Mouse (Mus musculus): ENCODE measurements at regions not wholly inside any gene's neighbourhood (a gene's known extent, or its start where the extent isn't known, plus 50 kb on each side); places are given as distances from the start of the nearest gene placed in this dataset.

DNA sequence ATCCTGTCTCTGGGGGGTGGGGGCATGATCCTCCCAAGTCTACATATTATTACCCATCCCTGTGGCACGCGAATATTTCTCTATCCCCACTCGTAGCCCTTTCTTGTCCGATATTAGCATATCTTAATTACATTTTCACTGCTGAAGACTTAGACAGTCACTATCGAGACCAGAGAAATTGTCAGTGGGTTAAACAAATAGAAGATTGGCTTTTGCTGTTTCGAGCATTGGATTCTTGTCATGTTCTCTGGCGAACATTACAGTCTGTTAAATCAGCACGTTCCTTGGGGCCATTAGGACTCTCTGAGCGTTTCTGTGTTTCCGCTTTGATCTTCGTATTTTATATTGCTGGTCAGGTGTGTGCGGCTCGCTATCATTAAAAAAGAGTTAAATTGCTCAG, 129.6 kb upstream of the Psmd7 start:
- DNase-seq (ENCODE audit: low read depth, low spot score): no peak

DNA sequence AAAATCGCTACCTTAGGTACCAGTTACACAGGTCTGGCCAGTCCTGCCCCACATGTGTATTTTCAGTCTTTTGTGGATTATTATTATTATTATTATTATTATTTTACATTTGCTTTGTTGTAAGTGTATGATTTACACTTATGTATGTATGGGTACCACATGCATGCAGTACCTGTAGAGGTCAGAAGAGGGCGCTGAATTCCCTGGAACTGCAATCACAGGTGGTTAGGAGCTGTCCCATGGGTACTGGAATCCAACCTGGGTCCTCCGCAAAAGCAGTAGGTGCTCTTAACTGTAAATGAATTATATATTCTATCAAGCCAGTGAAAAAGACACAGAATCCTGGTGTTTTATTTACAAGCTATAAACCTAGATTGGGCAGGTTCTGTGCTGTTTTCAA, 131.4 kb upstream of the Psmd7 start:
- no peak for DNase-seq (ENCODE audit: low read depth, low spot score)

DNA sequence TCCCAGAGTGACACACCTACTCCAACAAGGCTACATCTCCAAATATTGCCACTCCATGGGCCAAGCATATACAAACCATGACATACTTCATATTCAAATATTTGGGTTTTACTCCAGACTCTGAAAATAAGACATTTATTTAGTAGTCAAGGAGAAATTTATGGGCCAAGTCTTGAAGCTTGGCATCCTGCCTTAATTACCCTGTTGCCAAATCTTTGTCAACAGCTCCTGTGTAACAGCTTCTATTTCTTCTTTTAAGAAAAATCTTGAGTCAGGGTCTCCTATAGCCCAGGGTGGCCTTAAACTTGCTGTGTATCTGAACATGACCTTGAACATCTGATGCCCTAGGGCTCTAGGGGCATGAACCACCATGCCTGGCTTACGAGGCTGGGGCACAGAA, 138.5 kb upstream of the Psmd7 start:
- no peak for DNase-seq (ENCODE audit: low read depth, low spot score)

DNA sequence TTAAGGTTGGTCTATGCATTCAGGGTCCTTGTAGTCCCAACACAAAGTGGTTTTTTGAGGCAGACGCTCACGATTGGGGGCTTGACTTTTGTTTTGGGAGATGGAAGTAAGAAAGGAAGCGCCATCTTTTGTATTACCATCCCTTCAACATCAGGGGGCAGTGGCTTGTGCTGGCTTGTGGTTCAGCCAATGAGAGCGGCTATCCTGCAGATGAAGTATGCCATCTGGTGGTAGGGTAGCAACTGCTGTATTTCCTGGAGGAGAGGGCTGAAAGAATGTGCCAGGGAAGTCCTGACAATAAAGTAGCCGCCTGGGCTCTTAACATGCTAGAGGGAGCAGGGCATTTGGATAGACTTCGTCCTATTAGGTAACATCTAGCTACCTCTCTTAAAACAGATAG, 139.0 kb upstream of the Psmd7 start:
- no peak for DNase-seq (ENCODE audit: low read depth, low spot score)

DNA sequence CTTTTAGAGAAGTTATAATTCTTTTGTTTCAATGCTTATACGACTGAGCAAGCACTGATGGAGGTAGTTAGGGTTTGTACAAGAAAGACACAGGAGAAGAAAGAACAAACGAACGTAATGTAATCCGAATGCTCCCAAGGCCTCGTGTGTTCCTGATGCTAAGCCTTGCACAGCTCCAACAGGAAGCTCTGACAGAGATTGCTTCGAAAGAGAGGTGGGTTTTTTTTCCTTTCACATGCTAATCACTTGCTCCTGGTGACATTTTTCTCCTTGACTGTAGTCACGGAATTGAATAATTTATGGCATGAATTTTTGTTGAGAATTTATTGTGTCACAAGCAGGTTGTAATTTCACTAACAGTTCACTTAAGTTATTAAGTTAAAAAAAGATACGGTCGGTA, 150.8 kb upstream of the Psmd7 start:
- DNase-seq (ENCODE audit: low read depth, low spot score): no peak

DNA sequence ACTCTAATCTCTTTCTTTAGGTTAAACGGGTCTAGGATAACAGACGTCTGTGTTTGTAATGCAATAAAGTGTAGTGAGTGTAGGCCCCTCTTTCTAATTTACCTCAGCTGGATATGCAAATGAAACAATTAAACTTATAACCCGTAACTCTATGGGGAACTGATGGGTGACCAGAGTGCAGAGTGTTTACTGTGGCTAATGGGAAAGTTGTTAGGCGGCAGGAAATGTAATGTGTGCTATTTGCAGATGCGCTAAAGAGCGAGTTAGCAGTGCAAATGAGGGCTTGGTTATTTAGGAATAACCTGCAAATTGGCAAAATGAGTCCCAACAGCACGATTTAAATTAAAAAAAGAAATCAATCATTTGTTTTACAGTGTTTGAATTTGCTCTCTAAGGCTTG, 168.8 kb upstream of the Psmd7 start:
- DNase-seq (ENCODE audit: low read depth, low spot score): no peak

DNA sequence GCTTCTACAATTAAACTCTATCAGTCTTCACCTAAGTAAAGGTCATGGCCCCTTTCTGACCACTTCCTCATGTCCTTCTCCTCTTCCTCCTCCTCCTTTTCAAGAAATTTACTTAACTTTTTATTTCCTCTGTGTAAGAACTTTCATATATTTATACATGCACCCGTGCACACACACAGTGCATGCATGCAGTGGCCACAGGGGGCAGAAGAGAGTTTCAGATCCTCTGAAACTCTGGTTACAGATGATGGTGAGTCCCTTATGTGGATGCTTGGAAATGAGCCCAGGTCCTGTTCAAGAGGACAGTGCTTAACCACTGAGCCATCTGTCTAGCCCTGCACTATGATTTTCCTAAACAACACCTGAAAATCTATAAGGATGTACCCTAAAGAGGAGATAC, 170.4 kb upstream of the Psmd7 start:
- no peak for DNase-seq (ENCODE audit: low read depth, low spot score)

DNA sequence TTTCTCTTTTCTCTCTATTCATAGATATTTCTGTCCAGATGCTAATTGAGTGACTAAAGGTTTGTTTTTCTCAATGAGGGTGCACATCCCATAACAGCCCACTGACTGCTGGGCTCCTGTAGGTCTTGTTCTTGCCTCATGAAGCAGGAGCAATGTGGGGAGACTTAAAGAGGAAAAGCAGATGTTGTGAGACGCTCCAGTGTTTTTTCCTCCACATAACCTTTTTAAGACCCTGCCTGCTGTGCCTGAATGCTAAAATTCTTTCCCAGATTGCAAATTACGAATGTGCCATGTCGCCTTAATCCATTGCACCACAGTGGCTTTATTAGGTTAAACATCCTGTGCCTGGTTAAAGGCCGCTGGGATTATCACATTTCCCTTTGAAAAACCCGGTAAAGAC, 165.5 kb upstream of the Zfhx3 start:
- peak; percentile 56 for DNase-seq (ENCODE audit: low read depth, low spot score)

DNA sequence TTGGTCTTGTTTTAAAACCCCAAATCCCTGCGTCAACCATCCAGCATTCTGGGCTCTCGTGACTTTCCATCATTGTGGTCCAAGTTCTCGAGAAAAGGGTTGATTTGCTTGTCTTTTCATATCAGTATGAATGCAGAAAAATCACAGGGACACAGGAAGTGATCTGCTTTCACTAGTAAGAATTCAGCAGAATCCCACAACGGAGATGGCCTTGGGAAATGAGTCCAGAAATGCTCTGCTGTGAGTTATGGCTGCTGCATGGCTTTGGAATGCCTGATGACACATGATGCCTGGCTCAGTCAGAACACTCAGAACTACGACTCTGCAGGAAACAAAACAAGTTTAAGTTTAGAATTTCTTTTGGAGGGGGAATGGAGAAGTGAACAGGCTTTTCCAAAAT, 156.7 kb upstream of the Zfhx3 start:
- DNase-seq (ENCODE audit: low read depth, low spot score): no peak

DNA sequence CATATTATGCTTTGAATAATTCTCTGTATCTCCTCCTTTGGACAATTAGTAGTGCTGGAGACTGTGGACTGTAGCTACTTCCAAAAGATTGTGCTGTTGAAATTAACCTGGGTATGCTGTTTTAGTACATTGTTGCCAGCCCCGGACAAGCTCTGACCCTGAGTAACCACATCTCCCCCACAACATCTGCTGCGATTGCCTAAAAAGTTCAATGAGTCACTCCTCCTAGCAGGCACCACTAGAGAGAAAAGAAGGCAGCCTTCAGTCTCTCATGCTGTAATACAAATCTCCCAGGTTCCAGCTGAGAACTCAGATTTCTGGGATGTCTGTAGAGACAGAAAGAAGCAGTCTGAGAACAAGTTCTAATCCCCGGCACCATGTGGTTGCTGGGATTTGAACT, 150.2 kb upstream of the Zfhx3 start:
- DNase-seq (ENCODE audit: low read depth, low spot score): no peak

DNA sequence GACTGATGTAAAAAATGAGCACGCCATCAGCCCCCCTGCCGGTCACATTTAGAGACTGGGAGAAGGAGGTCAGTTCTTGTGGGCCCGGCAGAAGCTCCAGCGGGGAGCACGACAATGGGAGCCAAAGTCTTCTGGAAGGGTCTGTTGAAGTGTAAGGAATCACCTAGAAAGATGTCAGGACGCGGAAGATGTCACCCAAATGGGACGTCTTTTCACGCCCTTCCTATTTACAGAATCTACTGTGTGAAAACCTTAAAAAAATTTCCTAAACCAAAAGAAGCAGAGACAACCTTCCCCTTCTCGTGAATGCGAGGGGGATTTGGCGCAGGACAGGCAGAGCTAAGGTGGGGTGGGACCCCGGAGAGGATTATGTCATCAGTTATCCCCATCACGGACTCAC, 127.5 kb upstream of the Zfhx3 start:
- DNase-seq (ENCODE audit: low read depth, low spot score): no peak

DNA sequence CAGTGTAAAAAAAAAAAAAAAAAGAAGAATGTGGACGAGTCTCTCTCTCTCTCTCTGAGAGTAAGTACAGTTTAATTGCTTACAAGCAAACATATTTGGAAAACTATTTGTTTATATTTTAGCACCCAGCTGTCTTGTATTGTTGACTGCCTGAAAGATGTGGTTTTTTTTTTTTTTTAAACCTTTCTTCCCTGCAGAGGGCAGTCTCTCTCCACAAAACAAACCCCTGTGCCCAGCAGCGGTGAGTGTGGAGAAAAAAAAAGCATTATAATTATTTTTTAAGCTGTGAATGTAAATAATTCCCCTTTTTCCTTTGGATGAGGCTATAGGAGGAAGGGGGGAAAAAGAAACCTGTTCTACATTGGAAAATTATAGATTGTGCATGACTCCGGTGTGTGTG, 126.7 kb upstream of the Zfhx3 start:
- DNase-seq (ENCODE audit: low read depth, low spot score): no peak

DNA sequence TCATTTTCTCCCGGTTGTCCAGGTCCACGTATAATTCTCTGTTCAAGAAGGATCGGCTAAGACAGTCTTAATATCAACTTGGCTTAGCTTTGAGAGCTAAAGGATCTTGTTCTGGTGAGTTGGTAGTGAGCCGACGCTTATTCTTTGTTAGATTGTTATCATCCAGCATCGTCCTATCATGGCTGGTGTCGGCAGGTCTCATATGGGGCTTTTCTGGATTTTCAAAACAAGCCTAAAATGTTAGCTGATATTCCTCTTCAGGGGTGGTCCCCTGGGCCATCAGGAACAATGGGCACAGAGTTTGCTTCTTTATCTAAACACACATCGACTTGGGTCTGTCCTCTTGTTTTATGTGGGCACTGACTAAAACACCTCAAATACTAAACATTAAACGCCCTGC, 124.6 kb upstream of the Zfhx3 start:
- no peak for DNase-seq (ENCODE audit: low read depth, low spot score)

DNA sequence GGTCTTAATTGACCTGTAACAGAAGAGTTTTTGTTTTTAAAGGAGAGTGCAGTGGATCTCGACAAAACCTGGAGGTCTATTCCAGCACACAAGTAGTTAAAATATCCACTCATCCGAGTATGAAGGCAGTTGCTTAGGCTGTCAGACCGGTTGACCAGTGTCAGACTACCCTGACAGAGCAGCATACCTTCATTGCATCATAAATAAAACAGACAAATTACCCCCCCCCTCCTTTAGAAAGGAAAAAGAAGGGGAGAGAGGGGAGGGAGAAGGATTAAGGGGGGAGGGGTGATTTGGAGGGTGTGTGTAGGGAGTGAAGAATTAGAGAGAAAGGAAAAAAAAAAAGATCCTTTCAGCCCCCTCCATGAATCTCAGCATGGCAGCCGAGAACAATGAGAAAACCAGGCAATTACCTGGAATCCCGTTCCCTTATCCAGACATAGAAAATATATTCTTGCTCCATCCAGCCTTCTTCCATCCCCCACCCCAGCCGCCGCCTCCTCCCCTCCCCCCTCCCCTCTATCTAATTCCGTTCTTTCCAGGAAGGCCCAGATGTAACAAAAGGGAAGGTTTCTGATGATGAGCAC, 122.2 kb upstream of the Zfhx3 start:
- DNase-seq (ENCODE audit: low read depth, low spot score): no peak

DNA sequence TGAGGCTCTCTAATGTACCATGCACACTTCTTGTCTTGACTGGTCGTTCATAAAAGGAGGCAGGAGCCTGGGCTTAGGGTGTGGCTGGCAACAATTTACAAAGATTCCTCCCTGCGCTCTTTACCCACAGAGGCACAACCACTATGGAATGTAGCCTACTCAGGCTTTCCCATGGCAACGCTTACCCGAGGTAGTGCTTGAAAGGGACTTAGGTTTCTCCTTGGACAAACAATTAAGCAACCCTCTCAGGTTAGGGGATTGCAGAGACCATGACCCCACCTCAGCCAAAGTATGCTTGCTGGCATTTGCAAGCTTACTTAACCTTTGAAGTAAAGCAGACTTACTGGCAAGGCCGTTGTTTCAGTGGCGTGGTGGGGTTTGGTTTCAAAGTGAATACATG, 120.9 kb upstream of the Zfhx3 start:
- no peak for DNase-seq (ENCODE audit: low read depth, low spot score)

DNA sequence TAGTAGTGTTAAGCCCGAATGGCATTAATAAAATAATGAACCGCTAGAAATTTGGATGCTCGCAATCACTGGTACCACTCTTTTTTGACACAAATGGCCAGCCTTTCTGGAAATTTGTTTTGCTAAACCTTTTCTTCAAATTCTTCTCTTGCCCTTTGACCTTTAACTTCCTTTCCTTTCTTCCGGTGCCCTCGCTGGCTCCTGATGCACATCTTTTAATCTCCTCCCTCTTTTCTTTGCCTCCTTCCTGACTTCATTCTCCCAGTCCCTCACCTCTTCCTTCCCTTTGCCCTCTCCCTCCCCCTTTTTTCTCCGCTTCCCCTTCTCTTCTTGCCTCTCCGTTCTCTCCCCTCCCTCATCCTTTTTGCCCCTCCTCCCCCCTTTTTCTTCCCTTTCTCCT, 118.3 kb upstream of the Zfhx3 start:
- DNase-seq (ENCODE audit: low read depth, low spot score): no peak

DNA sequence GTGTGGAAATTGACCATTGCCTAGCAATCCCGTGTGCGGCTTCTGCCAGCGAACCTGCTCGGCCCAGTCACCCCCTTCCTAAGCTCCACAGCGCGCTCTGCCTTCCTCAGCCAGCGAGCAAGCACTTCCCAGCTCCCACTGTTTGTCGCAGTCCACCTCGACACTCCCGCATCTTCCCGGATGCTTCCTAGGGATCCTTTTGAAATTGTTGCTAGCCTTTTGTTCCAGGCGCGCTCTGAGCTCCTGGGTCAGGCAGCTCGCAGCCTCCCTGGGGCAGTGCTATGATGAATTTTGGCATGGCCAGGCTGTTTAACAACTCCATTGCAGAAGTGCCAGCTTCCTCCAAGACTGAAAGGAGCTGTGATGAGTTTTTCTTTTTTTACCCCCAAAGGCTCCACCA, 117.8 kb upstream of the Zfhx3 start:
- no peak for DNase-seq (ENCODE audit: low read depth, low spot score)

DNA sequence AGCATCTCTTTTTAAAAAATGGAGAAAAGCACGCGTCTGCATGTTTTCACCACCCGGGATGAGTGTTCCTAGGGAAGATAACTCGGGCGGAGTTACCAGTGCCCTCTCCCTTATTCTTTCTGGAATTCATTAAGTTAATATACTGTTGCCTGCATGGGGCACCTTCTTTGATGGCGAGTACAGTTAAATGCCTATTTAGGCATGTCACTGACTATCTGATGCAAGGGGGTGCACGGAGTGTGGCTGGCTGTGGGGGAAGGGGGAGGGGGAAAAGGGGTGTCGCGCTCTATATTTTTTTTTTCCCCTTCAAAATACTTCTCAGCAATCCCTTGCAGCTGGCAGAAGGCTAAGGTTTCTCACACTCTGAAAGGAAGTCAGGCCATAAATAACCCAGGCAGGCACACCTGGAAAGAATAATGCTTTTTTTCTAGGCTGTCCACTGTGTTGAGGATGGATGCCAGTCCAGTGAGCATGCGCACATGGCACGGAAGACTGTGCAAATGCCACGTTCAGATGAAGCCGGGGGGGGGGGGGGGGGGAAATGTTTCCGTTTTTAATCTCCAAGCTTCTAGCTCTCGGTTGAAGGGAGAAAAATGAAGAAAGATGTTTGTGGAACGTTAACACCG, 114.8 kb upstream of the Zfhx3 start:
- DNase-seq (ENCODE audit: low read depth, low spot score): peak; percentile 79

DNA sequence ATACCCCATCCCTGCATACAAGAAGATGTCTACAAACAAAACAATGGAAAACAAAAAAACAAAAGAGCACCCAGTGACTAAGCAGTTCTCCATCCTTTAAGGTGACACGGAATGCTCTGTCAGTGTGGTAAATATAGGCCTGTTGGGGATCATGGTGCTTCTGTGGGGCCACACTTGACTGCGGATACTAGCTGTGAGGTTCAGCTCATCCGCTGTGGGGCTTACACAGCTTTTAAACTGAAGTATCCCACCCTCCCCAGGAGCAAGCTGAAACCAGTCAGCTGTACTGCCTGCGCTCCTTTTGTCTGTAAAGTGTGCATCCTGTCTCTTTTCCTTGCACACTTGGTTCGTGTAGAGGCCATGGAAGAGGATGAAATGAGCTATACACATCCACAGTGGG, 113.9 kb upstream of the Zfhx3 start:
- no peak for DNase-seq (ENCODE audit: low read depth, low spot score)

DNA sequence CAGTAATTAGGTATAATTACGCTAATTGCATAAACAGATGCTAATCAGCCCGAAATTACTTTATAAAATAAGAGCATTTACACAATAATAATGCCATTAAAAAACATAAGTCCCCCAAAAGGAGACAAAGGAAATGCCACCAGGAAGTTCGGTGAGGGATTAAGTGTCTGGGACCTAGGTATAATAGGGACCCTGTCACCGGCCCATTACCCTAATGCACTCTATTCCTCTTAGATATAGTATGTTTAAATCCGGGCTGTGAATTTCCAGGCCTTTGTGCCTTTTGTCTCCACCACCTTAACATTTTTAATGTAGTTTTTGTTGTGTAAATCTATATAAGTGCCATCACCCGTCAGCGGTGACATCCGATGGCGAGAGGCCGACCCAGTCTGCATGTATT, 109.0 kb upstream of the Zfhx3 start:
- DNase-seq (ENCODE audit: low read depth, low spot score): no peak

DNA sequence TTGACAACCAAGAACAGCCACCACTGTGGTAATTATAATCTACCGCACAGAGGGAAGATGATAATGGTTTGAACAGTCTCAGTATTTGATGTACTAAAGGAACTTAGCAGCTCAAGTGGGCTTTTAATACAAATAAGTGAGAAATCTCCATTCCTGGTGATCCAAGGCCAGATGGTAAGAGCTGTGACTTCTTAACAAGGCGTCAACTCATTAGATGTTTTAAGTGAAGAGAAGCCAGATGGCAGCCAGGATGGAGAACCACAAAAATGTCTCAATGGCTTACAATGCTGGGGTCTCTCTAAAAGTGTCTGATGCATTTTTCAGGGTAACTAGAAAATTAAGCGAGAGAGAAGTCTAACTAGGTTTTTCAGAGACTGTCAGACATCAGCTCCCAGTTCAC, 96.3 kb upstream of the Zfhx3 start:
- DNase-seq (ENCODE audit: low read depth, low spot score): no peak

DNA sequence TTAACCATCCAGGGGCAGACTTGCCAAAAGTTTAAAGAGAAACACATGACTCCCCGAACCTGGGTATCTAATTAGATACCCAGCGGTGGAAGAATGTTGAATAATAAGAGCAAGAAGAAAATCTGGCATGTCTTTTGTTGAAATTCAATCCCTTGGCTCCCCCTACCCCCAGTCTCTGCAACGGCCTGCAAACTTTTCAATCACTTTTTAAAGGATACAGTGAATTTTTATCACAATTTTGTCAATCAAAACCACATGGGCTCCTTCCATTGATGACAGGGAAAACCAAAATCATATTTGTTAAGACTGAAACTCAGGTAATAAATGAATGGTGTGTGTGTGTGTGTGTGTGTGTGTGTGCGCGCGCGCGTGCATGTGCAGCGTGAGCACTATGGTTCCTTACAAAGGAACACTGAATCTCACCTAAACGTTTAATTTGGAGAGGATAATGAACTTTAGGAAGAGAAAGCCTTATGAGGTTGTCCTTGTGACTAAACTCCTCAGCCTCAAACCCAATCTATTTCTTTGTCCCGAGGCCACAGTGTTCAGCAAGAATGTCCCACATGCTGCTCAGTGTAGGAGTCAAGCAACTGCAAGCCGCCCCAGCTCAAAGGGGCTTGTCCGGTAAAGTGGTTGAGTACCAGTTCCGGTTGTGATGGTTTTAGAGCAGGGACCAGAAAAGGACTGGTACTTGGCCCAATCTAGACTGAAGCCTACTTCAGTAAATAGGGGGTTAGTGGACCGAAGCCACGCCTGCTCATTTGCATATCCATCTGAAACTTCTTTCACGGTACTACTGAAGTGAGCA, 91.0 kb upstream of the Zfhx3 start:
- DNase-seq (ENCODE audit: low read depth, low spot score): no peak

DNA sequence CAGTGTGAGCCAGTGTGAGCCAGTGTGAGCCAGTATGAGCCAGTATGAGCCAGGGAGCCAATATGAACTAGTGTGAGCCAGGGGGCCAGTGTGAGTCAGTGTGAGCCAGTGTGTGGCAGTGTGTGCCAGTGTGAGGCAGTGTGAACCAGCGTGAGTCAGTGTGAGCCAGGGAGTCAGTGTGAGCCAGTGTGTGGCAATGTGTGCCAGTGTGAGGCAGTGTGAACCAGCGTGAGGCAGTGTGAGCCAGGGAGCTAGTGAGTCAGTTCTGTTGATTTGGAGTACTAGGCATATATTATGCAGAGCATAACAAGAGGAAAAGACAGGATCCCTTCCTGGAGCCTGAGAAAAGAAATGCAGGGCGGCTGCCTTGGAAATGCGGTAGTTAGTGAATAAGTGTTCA, 82.7 kb upstream of the Zfhx3 start:
- no peak for DNase-seq (ENCODE audit: low read depth, low spot score)

All from mesoderm, embryonic 11.5 days (tissue).